Mouse (Mus musculus): Measurements from ENCODE around the gene Phlpp1. TPM values are rescaled to one million over a fixed set of nuclear protein-coding genes. Genes with fewer than 3 reads are reported as not detected.

The Phlpp1 gene
- total and polyA plus RNA-seq, 3 experiments = 14.8 to 38.4 (median 20.9) TPM

GRCm38 (mm10) chr1:106197991-106198390, 26.4 kb downstream of the Phlpp1 start:
- TF ChIP-seq PAX5 (IDR thresholded peaks at IDR 0.05; ENCODE audit: low read length) (no peak), ELF1 (IDR thresholded peaks at IDR 0.05; ENCODE audit: low read depth, low read length) (no peak), EP300 (IDR thresholded peaks at IDR 0.05; ENCODE audit: low read length) (no peak), MAZ (IDR thresholded peaks at IDR 0.05; ENCODE audit: low read depth, low read length) (no peak), NELFE (IDR thresholded peaks at IDR 0.05; ENCODE audit: low read depth, low read length) (no peak), ZKSCAN1 (IDR thresholded peaks at IDR 0.05; ENCODE audit: borderline replicate concordance, low read depth, low read length) (no peak), ETS1 (conservative IDR thresholded peaks at IDR 0.05; ENCODE audit: low read depth, low read length) (no peak), MYC (IDR thresholded peaks at IDR 0.05; ENCODE audit: low read depth, low read length) (no peak), USF2 (conservative IDR thresholded peaks at IDR 0.05; ENCODE audit: low read depth, low read length) (no peak), MAX (IDR thresholded peaks at IDR 0.05; ENCODE audit: low read length) (no peak), POLR2A (IDR thresholded peaks at IDR 0.05; ENCODE audit: low read depth, low read length) (no peak), MEF2A (IDR thresholded peaks at IDR 0.05; ENCODE audit: borderline replicate concordance, low read depth, low read length) (no peak), SIN3A (IDR thresholded peaks at IDR 0.05; ENCODE audit: low read length) (no peak), RAD21 (IDR thresholded peaks at IDR 0.05; ENCODE audit: low read depth, low read length) (no peak)
- in situ Hi-C loops (cut with MboI; ENCODE audit: low pct_ligation_motif_present, low pct_unique_long_range_greater_than_20kb, low sequenced_read_pairs) (no loop called here), dilution Hi-C loops (cut with MboI; ENCODE audit: extremely low pct_ligation_motif_present, extremely low pct_unique_long_range_greater_than_20kb, low sequenced_read_pairs) (no loop called here)
- DNase-seq (ENCODE audit: extremely low read depth) = no peak
- no peak overlapping the region for H3K27ac ChIP-seq (ENCODE audit: insufficient read depth, low read depth)
- H3K27me3 ChIP-seq (replicated peaks) = no peaks in the 10 kb centered on the region
- no peak overlapping the region for H3K4me3 ChIP-seq (replicated peaks in 1 of 3; ENCODE audit: low read depth in 2 of 3, low read length in 2 of 3, poor library complexity in 1 of 3)
- H3K36me3 ChIP-seq (replicated peaks in 1 of 2; ENCODE audit: control insufficient read depth in 1 of 2, insufficient read depth in 1 of 2, low read length in 1 of 2) = peaks cover 2 to 60% of the 10 kb centered on the region in 2 experiments
- no peak overlapping the region for H3K4me2 ChIP-seq (ENCODE audit: insufficient read depth, low read depth, poor library complexity, severe bottlenecking)
- H3K79me2 ChIP-seq (replicated peaks; ENCODE audit: control insufficient read depth, extremely low read depth, insufficient read depth, poor library complexity, severe bottlenecking) = peaks cover 44% of the 10 kb centered on the region
- no peak overlapping the region for H3K9ac ChIP-seq (ENCODE audit: insufficient read depth, low read depth)
- no peaks in the 10 kb centered on the region for H3K9me3 ChIP-seq (replicated peaks; ENCODE audit: low read length)
- H3K4me1 ChIP-seq (ENCODE audit: control insufficient read depth in 1 of 2, insufficient read depth in 2 of 2) = peaks cover 2 to 83% of the 10 kb centered on the region in 2 experiments; a peak in 2 of 4 replicates

- Histone ChIP-seq H3K4me1 (ENCODE audit: control insufficient read depth in 1 of 2, insufficient read depth in 2 of 2) (peaks cover 2 to 83% of the 10 kb centered on the region in 2 experiments; a peak in 2 of 4 replicates), H3K79me2 (replicated peaks; ENCODE audit: control insufficient read depth, extremely low read depth, insufficient read depth, poor library complexity, severe bottlenecking) (peaks cover 46% of the 10 kb centered on the region), H3K4me3 (replicated peaks in 1 of 3; ENCODE audit: low read depth in 2 of 3, low read length in 2 of 3, poor library complexity in 1 of 3) (no peak overlapping the region), H3K36me3 (replicated peaks in 1 of 2; ENCODE audit: control insufficient read depth in 1 of 2, insufficient read depth in 1 of 2, low read length in 1 of 2) (peaks cover 2 to 55% of the 10 kb centered on the region in 2 experiments), H3K4me2 (ENCODE audit: insufficient read depth, low read depth, poor library complexity, severe bottlenecking) (no peak overlapping the region), H3K27ac (ENCODE audit: insufficient read depth, low read depth) (no peak overlapping the region), H3K27me3 (replicated peaks) (no peaks in the 10 kb centered on the region), H3K9ac (ENCODE audit: insufficient read depth, low read depth) (no peak overlapping the region), H3K9me3 (replicated peaks; ENCODE audit: low read length) (no peaks in the 10 kb centered on the region)
- no peak for DNase-seq (ENCODE audit: extremely low read depth)
- dilution Hi-C loops (cut with MboI; ENCODE audit: extremely low pct_ligation_motif_present, extremely low pct_unique_long_range_greater_than_20kb, low sequenced_read_pairs) = no loop called here
- TF ChIP-seq ETS1 (conservative IDR thresholded peaks at IDR 0.05; ENCODE audit: low read depth, low read length) (no peak), SIN3A (IDR thresholded peaks at IDR 0.05; ENCODE audit: low read length) (no peak), TBP (conservative IDR thresholded peaks at IDR 0.05; ENCODE audit: low read depth, low read length) (no peak), MAX (IDR thresholded peaks at IDR 0.05; ENCODE audit: low read length) (no peak), PAX5 (IDR thresholded peaks at IDR 0.05; ENCODE audit: low read length) (no peak), CTCF (conservative IDR thresholded peaks at IDR 0.05 in 1 of 2, IDR thresholded peaks at IDR 0.05 in 1 of 2; ENCODE audit: low read depth in 2 of 2, low read length in 2 of 2) (no peak), ELF1 (IDR thresholded peaks at IDR 0.05; ENCODE audit: low read depth, low read length) (no peak), IRF4 (IDR thresholded peaks at IDR 0.05; ENCODE audit: low read depth, low read length) (no peak), EP300 (IDR thresholded peaks at IDR 0.05; ENCODE audit: low read length) (no peak), TCF12 (IDR thresholded peaks at IDR 0.05; ENCODE audit: low read depth, low read length) (no peak)
- in situ Hi-C loops (cut with MboI; ENCODE audit: low pct_ligation_motif_present, low pct_unique_long_range_greater_than_20kb, low sequenced_read_pairs) = no loop called here
Observed at GRCm38 (mm10) chr1:106199109-106199508, 27.6 kb downstream of the Phlpp1 start.

Measured in CH12.LX (cell line).